Mouse (Mus musculus) gastrocnemius, postnatal 25 days (tissue): ENCODE results near the gene Smcp. TPM values are rescaled to one million over a fixed set of nuclear protein-coding genes. Genes with fewer than 3 reads are reported as not detected.

ENCODE experiments used
- total RNA-seq, 2 experiments: library from RNA; stranded (reverse); gene quantifications; 1 replicate in 1 of 2; 2 replicates in 1 of 2; pipeline ENCODE4 v1.2.3; 2021

Gene Smcp
- total RNA-seq, 2 experiments from 2014 or later = not detected

Other genes with a start within 250 kb of the Smcp start
- not detected for gene Sprr2d, start 249.9 kb downstream of the Smcp start, total RNA-seq
- gene Sprr2e, start 236.9 kb downstream of the Smcp start, total RNA-seq = not detected
- not detected for gene Sprr2f, start 223.8 kb downstream of the Smcp start, total RNA-seq
- not detected for gene Sprr2h, start 203.3 kb downstream of the Smcp start, total RNA-seq
- not detected for gene Sprr2i, start 181.0 kb downstream of the Smcp start, total RNA-seq
- not detected for gene Sprr2j-ps, start 170.9 kb downstream of the Smcp start, total RNA-seq
- gene Gm9774, start 159.6 kb downstream of the Smcp start, total RNA-seq = 1 to 10 TPM; 1.4 to 4.3 TPM
- not detected for gene Sprr2k, start 156.4 kb downstream of the Smcp start, total RNA-seq
- gene Sprr1b, start 150.2 kb downstream of the Smcp start, total RNA-seq = not detected
- not detected for gene Sprr3, start 130.3 kb downstream of the Smcp start, total RNA-seq
- gene Sprr1a, start 103.1 kb downstream of the Smcp start, total RNA-seq = not detected
- gene Sprr4, start 88.5 kb downstream of the Smcp start, total RNA-seq = not detected
- not detected for gene 2310046K23Rik, start 54.5 kb downstream of the Smcp start, total RNA-seq
- not detected for gene Ivl, start 15.3 kb downstream of the Smcp start, total RNA-seq
- not detected for gene 2210017I01Rik, start 18.5 kb upstream of the Smcp start, total RNA-seq
- not detected for gene Lce6a, start 32.7 kb upstream of the Smcp start, total RNA-seq
- not detected for gene Lce1a1, start 59.3 kb upstream of the Smcp start, total RNA-seq
- gene Lce1b, start 67.9 kb upstream of the Smcp start, total RNA-seq = not detected
- gene Lce1a2, start 81.3 kb upstream of the Smcp start, total RNA-seq = not detected
- not detected for gene Lce1c, start 90.2 kb upstream of the Smcp start, total RNA-seq
- not detected for gene Lce1d, start 98.2 kb upstream of the Smcp start, total RNA-seq
- not detected for gene Lce1e, start 120.1 kb upstream of the Smcp start, total RNA-seq
- not detected for gene Lce1f, start 131.4 kb upstream of the Smcp start, total RNA-seq
- gene Gm38119, start 150.1 kb upstream of the Smcp start, total RNA-seq = not detected
- not detected for gene Lce1g, start 163.3 kb upstream of the Smcp start, total RNA-seq
- gene Lce1h, start 176.1 kb upstream of the Smcp start, total RNA-seq = not detected
- gene Lce1i, start 189.9 kb upstream of the Smcp start, total RNA-seq = not detected
- gene Lce1j, start 201.5 kb upstream of the Smcp start, total RNA-seq = not detected
- not detected for gene Lce1k, start 218.9 kb upstream of the Smcp start, total RNA-seq
- gene Kprp, start 238.2 kb upstream of the Smcp start, total RNA-seq = not detected